Mouse (Mus musculus): Measurements from ENCODE around the gene Spata4.

GRCm38 (mm10) chr8:54565603-54566260 lies 34.8 kb upstream of the Spata4 start:
- no peak for TF ChIP-seq POLR2A (IDR thresholded peaks at IDR 0.05; ENCODE audit: borderline replicate concordance, extremely low read depth, low read depth, low read length)
- TF ChIP-seq CTCF (IDR thresholded peaks at IDR 0.05; ENCODE audit: insufficient read depth, low read length), result no peak
